Mouse (Mus musculus) C2C12 (cell line): ENCODE data around the gene Morc3. TPM values are rescaled to one million over a fixed set of nuclear protein-coding genes. Genes with fewer than 3 reads are reported as not detected.

Experiments used
- H3K27me3 ChIP-seq: one replicate; pipeline ENCODE4 v1.6.1; 2011; ENCODE audit not compliant: control insufficient read depth, insufficient read depth, insufficient read length
- H3K36me3 ChIP-seq: one replicate; pipeline ENCODE4 v1.6.1; 2011; ENCODE audit not compliant: control insufficient read depth, insufficient read depth
- H3K4me3 ChIP-seq: one replicate; pipeline ENCODE4 v1.5.1; 2011; ENCODE audit warnings: mild to moderate bottlenecking, control low read depth; ENCODE audit not compliant: poor library complexity, insufficient read depth, severe bottlenecking
- H3K79me2 ChIP-seq: one replicate; pipeline ENCODE4 v1.6.1; 2011; ENCODE audit not compliant: control insufficient read depth, insufficient read depth
- H3K79me3 ChIP-seq: one replicate; pipeline ENCODE4 v1.6.1; 2011; ENCODE audit warnings: low read depth, control low read depth
- H3ac ChIP-seq: one replicate; pipeline ENCODE3; 2011; ENCODE audit warnings: low read depth; ENCODE audit not compliant: control insufficient read depth, insufficient read length
- CEBPB ChIP-seq: IDR thresholded peaks from one replicate; pipeline ENCODE4 v1.6.1; 2011; ENCODE audit warnings: low read depth, mild to moderate bottlenecking, control low read depth, moderate library complexity
- CTCF ChIP-seq: IDR thresholded peaks from one replicate; pipeline ENCODE4 v1.5.1; 2011; ENCODE audit not compliant: control insufficient read depth, insufficient read depth, insufficient read length
- FOSL1 ChIP-seq: IDR thresholded peaks from one replicate; pipeline ENCODE4 v1.8.0; 2011; ENCODE audit warnings: mild to moderate bottlenecking, low read length; ENCODE audit not compliant: poor library complexity, insufficient read depth, severe bottlenecking
- MAX ChIP-seq: IDR thresholded peaks from one replicate; pipeline ENCODE4 v1.6.1; 2011; ENCODE audit warnings: mild to moderate bottlenecking, control low read depth
- MYOD1 ChIP-seq: IDR thresholded peaks from one replicate; pipeline ENCODE4 v1.6.1; 2011; ENCODE audit warnings: low read depth; ENCODE audit not compliant: control insufficient read depth, insufficient read length
- MYOG ChIP-seq: IDR thresholded peaks from one replicate; pipeline ENCODE4 v1.6.1; 2011; ENCODE audit not compliant: control insufficient read depth, insufficient read length; ENCODE audit errors: extremely low read depth
- USF1 ChIP-seq: IDR thresholded peaks from one replicate; pipeline ENCODE4 v1.6.1; 2011; ENCODE audit warnings: low read depth, mild to moderate bottlenecking, control low read depth, moderate library complexity
- polyA plus RNA-seq: library from polyadenylated mRNA; unstranded; fragments of >200 nt; fragmentation: generic; extraction: Trizol; gene quantifications from one replicate; pipeline ENCODE4 v1.2.1, GENCODE M21; 2012; ENCODE audit warnings: missing spikeins

Morc3 gene
- polyA plus RNA-seq, 1 experiment, result 8.0 TPM

DNA sequence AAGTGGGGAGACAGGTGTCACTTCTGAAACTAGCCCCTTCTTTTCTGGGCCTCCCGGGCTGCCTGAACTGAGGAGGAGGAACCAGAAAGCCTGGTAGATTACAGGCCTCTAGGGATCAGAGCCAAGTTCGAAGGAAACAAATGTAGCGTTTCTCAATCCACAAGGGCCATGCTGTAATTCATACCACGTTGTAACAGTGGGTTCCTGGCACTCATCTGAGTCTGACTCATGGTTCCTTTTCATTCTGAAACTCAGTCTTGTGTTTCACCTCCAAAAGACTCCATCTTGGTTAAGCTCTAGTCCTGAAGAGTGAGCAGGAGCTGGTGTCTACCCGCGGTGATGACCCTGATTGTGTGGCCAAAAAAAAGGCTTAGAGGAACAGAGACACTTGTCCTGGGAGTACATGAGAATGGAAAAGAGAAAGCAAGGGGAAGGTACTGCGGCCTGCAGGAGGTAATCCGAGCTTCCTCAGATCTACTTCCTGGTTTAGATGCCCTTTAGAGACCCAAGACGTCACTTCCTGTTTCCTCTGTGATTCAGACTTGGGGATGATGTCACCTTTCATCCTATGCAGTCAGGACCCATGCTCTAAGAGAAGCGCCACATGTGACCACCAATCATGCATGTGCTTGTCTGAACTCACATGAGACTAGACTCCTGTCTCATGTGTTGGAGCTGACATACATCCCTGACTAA is 82.1 kb downstream of the Morc3 start:
- Histone ChIP-seq H3K79me3 (no peaks in the 10 kb centered on the region), H3ac (no peak overlapping the region), H3K79me2 (no peaks in the 10 kb centered on the region), H3K4me3 (no peak overlapping the region), H3K36me3 (no peaks in the 10 kb centered on the region), H3K27me3 (no peaks in the 10 kb centered on the region)
- no peak for TF ChIP-seq CTCF
- peak; percentile 41 for TF ChIP-seq MAX
- TF ChIP-seq USF1, result peak; percentile 58
- no peak for TF ChIP-seq MYOG
- no peak for TF ChIP-seq FOSL1

DNA sequence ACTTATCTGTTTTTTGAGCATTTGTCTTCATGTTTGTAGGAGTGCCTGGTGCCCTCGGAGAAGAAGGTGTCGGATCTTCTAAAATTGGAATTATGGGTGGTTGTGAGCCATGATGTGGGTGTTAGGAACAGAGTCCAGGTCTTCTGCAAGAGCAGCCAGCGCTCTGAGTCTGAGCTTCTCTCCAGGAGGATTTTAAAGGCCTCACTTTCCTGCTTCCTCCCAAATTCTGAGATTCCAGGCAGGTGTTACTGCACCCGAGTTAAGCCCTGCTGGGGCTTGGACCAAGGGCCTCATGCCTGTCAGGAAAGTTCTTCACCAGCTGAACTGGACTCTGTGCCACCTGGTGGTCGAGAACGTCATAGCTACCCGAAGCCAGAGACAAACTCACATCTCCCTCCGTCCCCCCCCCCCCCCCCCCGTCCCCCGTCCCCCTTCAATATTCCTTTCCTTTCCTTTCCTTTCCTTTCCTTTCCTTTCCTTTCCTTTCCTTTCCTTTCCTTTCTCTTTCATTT is 83.5 kb downstream of the Morc3 start:
- H3K79me2 ChIP-seq, result no peaks in the 10 kb centered on the region
- H3K27me3 ChIP-seq, result no peaks in the 10 kb centered on the region
- no peaks in the 10 kb centered on the region for H3K79me3 ChIP-seq
- H3K36me3 ChIP-seq, result no peaks in the 10 kb centered on the region
- no peak overlapping the region for H3K4me3 ChIP-seq
- no peak for TF ChIP-seq CTCF
- no peak for TF ChIP-seq MAX
- no peak for TF ChIP-seq FOSL1
- no peak for TF ChIP-seq MYOD1
- no peak for TF ChIP-seq MYOG
- TF ChIP-seq CEBPB, result no peak
- no peak overlapping the region for H3ac ChIP-seq

DNA sequence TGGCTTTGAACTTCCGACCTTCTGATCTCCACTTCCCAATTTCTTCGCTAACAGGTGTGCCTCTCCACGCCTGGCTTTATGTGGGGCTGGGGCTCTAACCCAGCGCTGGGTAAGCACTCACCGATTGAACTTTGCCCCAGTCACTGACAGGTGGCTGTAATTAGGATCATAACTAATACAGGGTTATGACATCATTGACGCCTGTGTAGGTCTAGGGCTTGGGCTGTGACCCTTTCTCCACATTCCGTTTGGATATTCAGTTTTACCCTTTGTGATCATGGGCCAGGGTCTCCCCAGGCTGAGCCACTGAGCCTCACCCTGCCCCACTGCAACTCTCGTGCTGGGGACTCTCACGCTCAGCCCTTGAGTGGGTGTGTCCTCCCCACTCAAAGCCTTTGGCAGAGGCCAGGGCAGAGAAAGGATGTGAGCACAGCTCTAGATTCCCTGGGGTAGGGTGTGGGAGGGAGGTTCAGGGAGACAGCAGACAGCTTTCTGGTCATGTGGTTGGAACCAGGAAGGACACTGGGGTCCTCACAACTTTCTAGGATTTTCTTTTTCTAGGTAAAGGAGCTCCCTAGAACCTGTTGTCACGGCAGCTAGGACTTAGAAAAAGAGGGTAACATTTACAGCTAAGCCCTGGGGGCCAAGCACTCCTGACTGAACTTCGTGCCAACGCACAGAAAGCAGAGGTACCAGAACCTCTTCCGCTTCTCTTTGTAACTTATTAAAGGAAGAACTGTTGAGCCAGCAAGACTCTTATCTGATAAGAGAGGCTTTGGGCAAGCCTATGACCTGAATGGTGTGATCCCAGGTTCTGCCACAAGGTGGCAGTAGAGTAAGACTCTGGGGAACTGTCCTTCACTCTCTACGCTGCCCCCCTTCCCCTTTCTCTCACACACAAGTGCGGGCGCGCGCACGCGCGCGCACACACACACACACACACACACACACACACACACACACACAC is 86.1 kb downstream of the Morc3 start:
- no peaks in the 10 kb centered on the region for H3K27me3 ChIP-seq
- no peak overlapping the region for H3K4me3 ChIP-seq
- H3ac ChIP-seq, result peak overlapping the region; percentile 45
- no peaks in the 10 kb centered on the region for H3K79me3 ChIP-seq
- no peaks in the 10 kb centered on the region for H3K36me3 ChIP-seq
- H3K79me2 ChIP-seq, result no peaks in the 10 kb centered on the region
- TF ChIP-seq USF1 (no peak), FOSL1 (no peak), CEBPB (no peak), MYOD1 (no peak), MYOG (no peak), CTCF (no peak), MAX (no peak)

DNA sequence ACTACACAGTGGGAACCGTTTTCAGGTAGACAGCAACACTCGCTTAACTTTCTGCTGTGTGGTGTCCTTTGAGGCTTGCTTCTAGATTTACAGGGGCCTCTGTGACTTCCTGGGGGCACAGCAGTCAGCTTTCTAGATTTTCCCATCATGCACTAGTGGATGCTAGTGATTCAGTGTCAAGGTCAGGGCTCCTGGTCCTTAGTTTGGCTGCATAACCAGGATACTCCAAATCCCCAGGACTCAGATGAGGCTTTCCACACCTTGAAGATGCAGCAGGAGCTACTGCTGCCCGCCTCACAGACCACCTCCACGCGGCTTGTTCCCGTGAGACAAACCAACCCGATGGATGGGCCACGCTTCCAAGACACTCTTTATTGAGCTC is 86.7 kb downstream of the Morc3 start:
- no peak for TF ChIP-seq MAX
- no peak for TF ChIP-seq CTCF
- no peak for TF ChIP-seq MYOG
- TF ChIP-seq FOSL1, result no peak
- no peak for TF ChIP-seq MYOD1
- TF ChIP-seq CEBPB, result no peak
- no peak for TF ChIP-seq USF1
- Histone ChIP-seq H3ac (peak overlapping the region; percentile 45), H3K36me3 (no peaks in the 10 kb centered on the region), H3K79me2 (no peaks in the 10 kb centered on the region), H3K4me3 (no peak overlapping the region), H3K27me3 (no peaks in the 10 kb centered on the region), H3K79me3 (no peaks in the 10 kb centered on the region)

DNA sequence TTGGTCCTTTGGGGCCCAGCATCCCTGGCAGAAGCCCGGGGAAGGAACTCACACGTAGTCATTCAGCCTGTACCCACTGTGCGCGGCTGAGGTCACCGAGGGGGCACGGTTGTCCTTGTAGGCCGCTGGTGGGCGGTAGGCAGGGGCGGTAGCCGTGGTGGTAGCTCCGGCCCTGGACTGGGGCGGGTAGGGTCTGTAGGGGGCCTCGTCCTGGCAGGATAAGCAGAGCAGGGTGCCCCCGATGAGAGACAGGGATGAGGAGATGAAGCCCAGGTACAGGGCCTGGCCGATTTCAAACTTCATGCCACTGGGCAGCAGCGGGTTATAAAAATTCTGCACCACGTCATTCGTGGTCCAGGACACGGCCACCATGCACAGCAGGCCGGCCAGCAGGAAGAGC is 87.3 kb downstream of the Morc3 start:
- no peaks in the 10 kb centered on the region for H3K36me3 ChIP-seq
- H3ac ChIP-seq, result no peak overlapping the region
- no peaks in the 10 kb centered on the region for H3K79me2 ChIP-seq
- H3K27me3 ChIP-seq, result no peaks in the 10 kb centered on the region
- H3K4me3 ChIP-seq, result no peak overlapping the region
- H3K79me3 ChIP-seq, result no peaks in the 10 kb centered on the region
- TF ChIP-seq MYOD1, result no peak
- no peak for TF ChIP-seq CEBPB
- no peak for TF ChIP-seq MAX
- no peak for TF ChIP-seq MYOG
